Mouse (Mus musculus) R1 (cell line): Measurements from ENCODE around the gene Cacna2d1.

ENCODE experiments used
- DNase-seq: peaks from one replicate; pipeline ENCODE4 v3.0.0-alpha.2; 2018; ENCODE audit warnings: low read depth, low spot score

The Cacna2d1 gene

DNA sequence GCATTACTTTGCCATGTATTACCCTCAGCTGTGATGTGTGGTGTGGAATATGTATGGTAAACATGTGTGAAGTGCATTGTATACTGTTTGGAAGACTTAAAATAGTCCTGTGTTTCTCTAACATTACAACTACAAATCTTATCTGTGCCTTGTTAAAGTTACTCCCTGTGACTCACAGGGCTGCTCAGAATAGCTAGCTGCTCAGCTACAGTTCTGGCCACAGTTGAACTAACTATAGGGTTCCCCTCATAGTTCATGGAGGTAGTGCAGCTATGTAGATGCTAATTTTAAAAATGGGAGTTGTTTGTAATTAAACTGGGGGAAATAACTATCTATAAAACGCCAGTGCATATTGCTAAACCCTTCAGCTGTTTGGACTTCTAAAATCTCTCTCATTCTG, 319.3 kb downstream of the Cacna2d1 start:
- DNase-seq: no peak

DNA sequence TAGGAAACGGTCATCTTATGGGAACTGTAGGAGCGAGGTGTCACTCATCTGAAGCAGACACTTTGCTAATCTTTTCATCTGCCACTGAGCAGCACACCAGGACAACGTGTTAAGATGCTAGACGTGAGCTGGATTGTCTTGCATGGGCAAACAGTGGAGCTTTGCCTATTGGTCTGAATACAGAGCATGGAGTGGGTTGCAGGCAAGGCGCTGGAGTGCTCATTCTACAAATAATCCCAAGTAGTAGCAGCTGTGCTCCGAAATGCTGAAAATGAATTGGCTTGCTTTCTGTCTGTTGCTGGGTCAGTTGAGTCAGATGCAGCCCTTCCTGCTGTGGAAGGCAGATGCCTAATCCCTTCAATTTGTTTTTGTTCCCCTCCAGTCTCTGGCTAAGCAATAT, 330.9 kb downstream of the Cacna2d1 start:
- DNase-seq: no peak

DNA sequence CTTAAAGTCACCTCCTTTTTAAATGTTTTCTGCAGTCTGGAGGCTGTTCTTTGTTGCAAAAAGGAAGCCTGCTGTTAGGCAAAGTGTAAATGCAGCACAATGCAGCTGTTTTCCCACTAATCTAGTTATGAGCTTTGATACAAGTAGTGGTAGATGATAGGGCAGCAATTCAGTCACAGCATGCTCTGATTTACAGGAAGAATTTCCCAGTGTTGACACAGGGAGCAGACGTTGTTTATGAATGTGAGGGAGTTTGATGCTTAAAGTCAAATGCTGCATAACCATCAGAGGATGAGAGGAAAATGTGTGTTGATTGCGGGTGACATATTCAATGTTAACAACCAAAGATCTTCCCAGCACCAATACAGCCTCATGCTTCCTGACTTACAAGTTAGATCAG, 342.6 kb downstream of the Cacna2d1 start:
- DNase-seq: no peak

DNA sequence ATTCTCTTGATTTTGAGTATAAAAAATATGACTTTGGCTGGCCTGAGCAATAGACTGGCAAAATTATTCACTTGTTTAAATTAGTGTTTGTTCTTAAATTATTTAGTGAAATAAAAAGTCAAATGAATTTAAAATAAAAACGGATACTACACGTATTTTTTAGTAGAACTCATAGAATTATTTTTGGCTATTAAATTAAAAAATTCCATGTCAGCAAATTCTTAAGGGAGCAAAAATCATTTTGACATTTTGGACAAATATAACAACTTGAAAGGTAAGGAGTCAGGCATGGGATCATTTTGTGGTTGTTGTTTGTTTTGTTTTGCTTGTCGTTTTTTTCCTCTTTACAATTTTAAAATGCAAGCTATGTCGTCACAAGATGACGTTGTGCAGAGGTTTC, 346.7 kb downstream of the Cacna2d1 start:
- DNase-seq: no peak

DNA sequence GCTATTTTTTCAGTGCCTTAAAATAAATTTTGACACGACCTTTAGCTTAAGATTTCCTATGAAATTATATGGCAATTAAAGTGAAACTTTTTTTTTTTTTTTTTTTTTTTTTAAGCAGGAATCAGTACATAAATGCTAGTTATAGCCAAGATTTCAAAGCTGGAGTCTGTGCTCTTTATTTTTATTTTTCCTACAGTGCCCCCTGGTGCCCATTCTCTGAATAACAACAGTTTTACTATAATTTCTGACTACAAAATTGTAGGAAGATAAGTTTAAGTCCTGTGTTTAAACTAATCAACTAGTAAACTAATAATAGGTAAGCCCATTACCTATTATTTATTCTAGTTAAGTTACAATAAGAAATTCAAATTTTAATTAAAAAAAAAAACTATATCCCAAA, 358.7 kb downstream of the Cacna2d1 start:
- DNase-seq: peak; percentile 18

DNA sequence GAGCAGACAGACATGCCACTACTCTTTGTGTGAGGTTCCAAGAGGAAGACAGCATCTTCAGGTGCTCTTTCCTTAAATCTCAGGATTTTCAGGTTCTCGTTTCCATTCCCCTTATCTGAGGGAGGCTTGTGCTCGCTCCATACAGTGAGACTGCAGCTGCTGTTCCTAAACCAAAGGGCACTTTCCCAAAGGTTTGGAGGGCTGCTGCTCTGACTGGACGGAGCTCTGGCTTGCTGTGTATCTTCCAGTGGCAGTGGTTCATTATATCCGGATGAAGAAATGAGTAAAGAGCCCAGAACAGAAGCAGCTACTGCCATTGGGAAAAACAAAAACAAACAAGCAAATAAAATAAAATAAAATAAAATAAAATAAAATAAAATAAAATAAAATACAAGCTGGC, 359.3 kb downstream of the Cacna2d1 start:
- DNase-seq: no peak

DNA sequence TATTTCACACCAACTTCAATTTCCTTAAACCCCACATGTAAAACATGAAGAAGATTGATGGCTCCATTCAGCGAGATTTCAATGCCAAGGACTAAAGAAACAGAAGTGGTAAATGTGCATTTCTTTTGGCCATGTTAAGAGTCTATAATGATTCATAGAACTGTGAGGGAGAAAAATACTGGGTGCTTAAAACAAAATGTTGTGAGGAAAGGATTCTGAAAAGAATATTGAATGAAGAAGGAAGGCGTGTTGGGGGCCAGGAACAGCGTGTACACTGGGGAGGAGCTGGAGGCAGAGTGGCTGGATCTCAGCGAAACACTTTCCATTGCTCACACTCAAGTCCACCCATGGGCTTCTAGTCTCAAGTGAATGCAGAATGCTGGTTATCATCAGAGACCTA, 360.2 kb downstream of the Cacna2d1 start:
- DNase-seq: no peak

DNA sequence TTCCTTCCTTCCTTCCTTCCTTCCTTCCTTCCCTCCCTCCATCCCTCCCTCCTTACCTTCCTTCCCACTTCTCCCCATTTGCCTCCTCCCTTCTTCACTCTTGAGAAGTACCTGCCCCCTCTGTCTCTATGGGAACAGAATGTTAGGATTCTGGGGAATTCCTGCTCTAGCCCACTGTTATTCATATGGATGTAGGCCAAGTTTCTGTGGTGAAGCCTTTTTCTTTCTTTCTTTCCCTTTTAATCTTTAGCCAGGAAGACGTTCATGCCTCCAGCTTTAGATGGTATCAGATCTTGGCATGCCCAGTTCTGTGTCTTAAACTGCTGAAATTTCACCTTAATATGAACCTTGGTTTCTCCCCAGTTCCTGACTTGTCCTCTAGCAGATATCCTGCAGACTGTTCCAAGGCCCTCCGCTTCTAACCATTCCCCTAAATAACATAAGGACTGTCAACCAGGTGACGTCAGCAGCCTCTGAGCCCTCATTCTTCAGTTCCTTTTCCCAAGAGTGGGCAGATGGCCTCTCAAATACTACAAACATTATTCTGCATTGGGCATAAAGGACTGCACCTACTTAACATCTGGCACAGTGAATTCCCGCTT, 362.8 kb downstream of the Cacna2d1 start:
- DNase-seq: peak; percentile 9

DNA sequence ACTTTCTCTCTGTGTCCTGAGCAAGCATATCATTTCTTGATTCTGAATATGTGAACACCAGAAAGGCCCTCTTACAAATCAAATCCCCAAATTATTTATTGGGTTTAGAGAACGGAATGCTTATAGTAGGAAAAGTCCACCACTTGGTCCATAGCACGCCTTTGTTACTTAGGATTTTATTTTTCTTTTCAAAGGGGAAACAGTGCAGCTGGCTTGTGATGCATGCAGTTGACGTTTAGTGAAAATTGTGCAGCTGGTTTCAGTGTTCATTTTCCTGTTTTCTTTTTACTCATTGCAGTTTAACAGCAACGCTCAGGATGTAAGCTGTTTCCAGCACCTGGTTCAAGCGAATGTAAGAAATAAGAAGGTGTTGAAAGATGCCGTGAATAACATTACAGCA, 365.1 kb downstream of the Cacna2d1 start:
- DNase-seq: no peak

DNA sequence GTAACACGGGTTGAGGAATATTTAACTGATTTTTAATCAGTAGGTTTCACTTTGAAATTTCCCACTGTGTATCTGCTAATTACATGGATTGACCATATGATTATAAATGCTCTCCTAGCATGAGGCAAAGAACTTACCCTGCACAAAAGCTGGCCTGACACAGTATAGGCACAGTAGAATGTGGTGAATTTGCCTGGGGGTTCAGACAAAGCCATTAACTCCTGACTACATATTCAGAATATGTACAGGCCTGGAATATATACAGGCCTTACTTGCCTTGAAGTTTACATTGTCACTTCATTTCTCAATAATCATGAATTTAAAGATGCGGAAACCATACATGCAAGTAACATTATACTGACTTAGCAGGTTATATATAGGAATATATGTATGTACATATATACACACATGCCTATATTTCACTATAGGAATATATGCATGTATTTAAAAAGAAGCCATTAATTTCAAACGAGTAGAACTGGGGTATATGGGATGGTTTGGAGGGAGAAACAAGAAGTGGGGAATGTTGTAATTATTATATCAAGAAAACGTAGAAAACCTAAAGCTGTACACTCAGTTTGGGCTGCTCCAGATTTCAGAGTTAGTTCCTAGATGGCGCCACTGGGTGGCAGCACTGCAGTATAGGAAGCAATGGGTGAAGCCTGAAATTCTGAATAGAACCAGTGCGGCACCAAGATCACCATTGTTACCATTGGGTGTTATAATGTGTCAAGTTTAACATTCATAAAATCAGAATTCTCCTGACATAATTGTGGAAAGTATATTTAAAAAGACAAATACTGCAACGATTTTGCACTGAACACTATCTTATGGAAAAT, 374.9 kb downstream of the Cacna2d1 start:
- DNase-seq: peak; percentile 67

DNA sequence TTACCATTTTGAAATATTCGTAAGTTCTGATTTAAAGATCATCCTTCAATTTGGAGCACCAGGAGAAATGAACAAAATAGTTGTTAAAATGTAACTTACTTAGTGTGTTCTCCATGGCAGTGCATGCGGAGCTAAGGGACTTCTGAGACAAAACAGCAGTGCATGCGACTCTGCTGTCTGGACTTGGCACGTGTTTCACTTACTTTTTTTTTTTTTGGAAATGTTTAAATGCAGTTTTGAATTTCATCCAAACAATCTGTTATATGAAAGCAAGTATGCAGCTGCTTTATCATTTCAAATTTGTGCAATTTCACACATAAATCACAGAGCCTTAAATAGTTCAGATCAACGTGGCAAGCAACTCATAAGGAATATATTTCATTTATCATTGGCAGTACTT, 379.8 kb downstream of the Cacna2d1 start:
- DNase-seq: no peak

DNA sequence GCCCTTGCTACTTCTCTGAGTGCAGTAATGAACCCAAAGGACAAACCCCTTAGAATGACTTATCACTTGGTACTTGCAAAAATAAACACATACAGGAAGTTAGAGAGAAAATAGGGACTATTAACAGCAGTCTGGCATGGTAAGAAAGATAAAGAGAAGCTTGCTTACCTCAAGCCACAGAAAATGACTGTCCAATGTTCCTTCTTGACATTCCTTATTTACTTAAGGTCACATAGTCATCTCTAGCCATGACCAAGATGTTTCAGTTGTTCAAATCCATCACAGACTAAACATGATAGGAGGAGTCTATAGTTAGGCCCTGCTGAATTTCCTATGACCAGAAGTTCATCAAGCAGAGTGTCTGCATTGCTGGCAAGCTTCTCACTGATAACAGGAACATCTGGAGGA, 381.5 kb downstream of the Cacna2d1 start:
- no peak for DNase-seq

DNA sequence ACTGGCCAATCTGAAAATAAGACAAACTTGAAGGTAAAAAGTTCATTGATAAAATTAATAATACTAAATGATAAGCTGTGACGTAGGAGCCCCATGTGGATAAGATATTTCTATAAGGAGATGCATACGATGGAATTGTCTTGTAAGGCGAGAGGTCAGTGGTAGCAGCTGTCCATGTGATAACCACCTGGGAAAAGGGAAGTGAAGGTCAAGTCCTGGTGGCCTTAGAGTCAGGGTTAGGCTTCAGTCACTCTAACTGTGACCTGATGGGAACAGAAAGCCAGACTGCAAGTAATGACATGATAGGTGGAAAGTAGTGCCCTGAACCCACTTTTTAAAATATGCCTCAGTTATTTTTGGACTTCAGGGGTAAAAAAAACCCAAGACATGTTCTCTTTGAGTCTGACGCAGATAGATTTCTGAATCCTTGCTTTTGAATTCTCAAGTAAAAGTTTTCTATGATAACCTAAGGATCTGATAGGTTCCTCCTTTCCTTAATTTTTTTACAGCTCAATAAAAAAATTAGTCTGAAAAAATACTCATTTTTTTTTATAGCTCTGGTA, 383.3 kb downstream of the Cacna2d1 start:
- DNase-seq: no peak

DNA sequence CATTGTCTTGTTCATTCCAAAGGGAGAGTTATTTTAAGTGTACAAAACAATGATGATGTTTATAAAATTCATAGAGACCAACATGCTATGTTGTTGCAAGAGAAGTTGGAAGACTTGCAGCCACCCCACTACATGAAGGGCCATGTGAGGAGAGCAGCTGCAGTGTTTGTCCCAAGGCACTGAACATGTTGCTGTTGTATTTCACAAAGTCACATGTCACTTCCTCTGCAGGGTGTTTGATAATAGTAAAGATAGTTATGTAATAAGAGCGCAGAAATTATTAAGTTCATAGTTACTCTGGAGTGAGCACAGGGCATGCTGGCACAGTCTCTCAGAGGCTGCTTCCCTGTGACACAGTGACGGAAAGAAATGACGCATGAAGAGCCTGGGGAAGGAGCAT, 392.1 kb downstream of the Cacna2d1 start:
- DNase-seq: no peak

DNA sequence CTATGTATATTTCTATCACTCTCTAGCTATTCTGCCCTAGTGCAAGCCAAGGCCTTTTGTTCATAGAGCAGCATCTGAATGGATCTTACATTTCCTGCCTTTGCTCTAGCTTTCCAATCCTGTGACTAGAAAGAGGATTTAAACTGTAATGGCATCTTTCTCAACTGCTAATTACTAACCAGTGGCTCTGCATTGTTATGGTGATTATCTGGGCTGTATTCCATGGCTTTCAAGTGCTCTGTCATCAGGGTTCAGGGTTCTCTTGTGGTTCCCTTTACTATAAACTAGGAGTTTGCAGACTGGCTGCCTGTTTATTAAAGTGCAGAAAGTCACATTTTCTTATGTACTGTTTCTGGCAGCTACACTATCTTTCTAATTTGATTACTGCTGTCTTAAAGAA, 410.9 kb downstream of the Cacna2d1 start:
- DNase-seq: peak; percentile 67

DNA sequence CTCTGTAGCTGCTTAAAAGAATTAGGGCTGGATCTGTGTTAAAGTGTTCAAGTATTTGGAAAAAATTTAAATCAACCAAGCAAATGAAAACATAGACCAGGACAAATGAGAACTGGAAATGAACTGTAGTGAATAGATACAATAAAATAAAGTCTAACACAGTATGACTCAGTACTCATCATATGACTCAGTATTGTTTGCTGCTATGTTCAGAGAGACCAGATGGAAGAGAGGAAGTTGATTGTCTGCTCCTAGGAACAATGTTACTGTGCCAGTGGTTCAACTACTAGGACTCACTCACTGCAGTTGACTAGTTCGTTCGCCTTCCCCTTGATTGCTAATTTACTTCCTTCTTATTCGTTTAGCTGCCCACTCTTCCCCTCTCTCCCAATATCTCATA, 421.3 kb downstream of the Cacna2d1 start:
- DNase-seq: no peak

DNA sequence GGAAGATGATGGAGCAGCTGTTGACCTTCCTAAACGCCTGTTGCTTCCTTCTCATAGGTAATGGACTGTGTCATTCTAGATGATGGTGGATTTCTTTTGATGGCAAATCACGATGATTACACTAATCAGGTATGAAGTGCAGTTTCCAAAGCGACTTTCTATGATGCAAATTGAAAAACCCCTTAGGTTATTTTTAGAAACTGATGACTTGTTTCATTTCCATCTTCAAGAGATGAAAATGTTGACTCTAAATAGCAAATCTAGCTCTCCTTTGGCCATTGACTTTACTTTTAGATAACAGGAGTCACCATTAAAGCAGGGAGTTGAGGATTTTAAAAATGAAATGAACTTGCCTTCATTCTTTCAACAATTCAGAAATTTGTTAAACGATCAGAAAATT, 423.2 kb downstream of the Cacna2d1 start:
- no peak for DNase-seq

DNA sequence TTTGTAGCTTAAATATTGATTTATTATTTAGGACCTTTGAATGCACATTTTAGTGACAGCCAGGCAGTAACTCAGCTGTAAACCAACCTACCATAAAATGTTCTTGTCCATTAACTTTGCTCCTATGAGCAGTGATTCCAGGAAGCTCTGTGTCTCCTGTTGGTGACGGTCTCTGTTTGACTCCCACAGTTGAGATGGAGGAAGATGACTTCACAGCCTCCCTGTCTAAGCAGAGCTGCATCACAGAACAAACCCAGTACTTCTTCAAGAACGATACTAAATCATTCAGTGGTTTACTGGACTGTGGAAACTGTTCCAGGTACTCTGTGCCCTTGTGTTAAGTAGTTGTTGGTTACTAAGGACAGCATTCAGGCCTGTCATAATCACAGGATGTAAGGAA, 427.6 kb downstream of the Cacna2d1 start:
- DNase-seq: no peak

DNA sequence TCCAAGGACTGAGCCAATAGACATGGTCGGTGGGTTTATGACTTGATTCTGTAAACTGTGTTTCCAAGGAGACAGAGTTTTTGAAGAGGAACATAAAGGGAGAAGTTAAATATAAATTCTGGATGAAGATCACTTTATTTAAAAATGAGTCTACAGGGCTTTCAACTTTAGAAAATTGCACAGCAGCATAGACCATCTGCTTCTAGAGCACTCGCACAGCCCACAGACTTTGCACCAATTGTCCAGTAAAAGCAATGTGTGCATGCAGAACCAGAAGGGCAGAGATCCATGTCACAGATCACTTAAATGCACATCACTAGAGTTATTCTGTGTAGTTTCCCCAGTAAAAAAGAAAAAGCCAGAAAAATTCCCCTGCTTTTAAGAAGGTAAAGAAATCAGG, 428.7 kb downstream of the Cacna2d1 start:
- no peak for DNase-seq

DNA sequence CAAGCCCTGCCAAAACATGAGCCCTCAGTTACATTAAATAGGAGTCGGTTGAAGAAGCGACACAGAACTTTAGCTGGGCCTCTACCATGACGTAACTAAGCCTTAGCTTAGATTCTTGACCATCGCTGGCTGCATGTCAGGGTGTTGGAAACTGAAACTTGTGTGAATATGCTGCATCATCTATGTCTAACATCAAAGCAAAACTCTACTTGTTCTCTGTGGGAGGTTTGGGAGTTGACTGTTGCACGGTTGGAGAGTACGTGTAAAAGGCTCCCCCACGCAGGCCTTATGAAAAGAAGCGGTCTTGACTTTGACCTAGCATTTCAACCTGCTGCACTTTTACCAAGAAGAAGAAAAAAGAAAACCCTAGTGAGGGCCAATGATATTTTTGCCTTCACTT, 436.2 kb downstream of the Cacna2d1 start:
- DNase-seq: no peak

DNA sequence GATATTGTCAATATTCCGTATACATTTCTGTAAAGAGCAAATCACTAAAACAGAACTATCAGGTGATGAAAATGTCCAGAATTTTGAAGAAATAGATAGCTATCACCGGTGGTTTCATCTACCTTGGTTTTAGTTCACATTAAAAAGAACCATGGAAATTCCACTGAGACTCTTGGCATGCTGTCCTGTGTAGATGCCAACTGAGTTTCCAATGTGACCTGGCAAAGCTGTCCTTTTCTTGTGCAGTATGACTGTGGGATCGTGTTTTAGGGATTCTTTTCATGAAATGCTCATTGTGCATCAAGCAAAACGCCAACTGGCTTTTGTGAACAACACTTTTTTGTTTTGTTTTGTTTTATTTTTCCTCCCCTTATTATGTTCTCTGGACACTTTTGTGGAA, 439.5 kb downstream of the Cacna2d1 start:
- DNase-seq: no peak

DNA sequence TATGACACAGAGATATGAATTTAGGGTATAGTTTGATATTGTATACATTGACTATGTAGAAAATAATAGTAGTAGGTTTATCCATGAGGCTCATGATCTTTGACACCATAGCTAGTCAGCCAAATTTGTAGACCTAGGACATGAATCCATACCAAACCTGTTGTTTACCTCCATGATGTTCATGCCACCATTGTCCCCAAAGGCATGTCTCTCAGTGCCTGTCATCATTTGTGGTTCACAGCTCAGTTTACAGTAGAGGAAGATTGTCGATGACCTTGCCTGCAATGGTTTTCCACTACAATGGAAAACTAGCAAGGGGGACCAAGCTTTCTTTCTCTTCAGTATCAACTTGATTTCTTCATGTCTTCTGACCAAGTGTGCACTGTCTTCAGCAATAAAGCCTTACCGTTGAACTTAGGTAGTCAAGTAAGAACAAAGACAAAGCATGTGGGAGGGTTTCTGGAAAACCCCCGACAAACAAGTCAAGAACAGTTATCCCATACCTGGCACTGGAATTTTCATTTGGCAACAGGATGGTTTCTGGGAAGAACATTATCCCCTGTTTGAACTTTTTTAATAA, 441.9 kb downstream of the Cacna2d1 start:
- no peak for DNase-seq

DNA sequence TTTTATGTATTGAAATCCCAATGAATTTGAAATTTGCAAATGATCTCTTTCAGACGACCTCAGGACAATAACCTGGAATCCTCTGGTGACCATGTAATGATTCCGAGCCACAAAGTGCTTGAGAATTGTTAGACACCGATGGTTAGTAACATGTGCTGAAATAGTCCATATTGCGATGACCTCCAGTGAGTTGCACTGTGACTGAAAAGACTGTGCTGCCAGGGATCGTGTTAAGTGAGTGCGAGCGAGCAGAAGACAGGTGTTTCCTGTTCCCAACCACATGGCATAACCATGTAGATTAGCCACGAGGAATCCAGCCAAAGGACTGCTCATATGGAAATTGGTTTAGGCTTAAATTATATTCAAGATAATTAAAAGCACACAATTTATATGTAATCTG, 475.5 kb downstream of the Cacna2d1 start:
- DNase-seq: no peak
